Mouse (Mus musculus) ES-E14 (cell line): Measurements from ENCODE around the gene Olfr561. TPM values are rescaled to one million over a fixed set of nuclear protein-coding genes. Genes with fewer than 3 reads are reported as not detected.

ENCODE experiments used
- DNase-seq: peaks from one replicate; pipeline ENCODE4 v3.0.0-alpha.2; 2013; ENCODE audit warnings: low read depth, low spot score
- H3K27ac ChIP-seq: 2 replicates; pipeline ENCODE4 v1.5.1; 2012; ENCODE audit warnings: low read depth, mild to moderate bottlenecking, low read length, moderate library complexity, mixed read lengths; ENCODE audit not compliant: poor library complexity, insufficient read depth, severe bottlenecking
- H3K36me3 ChIP-seq: 2 replicates; pipeline ENCODE4 v1.6.1; 2012; ENCODE audit warnings: mild to moderate bottlenecking, low read length, moderate library complexity, mixed read lengths; ENCODE audit not compliant: control insufficient read depth, poor library complexity, insufficient read depth, severe bottlenecking
- H3K4me1 ChIP-seq, 2 experiments: fragments of 150-350 bp in 1 of 2; sonication (generic) in 1 of 2; 2 replicates each; pipeline ENCODE4 v1.6.1; 2012; ENCODE audit warnings: low read length in 2 of 2, mild to moderate bottlenecking in 1 of 2, mixed read lengths in 1 of 2; ENCODE audit not compliant: control insufficient read depth in 2 of 2, insufficient read depth in 2 of 2, poor library complexity in 1 of 2
- H3K4me3 ChIP-seq, 2 experiments: fragments of 150-350 bp in 1 of 2; sonication (generic) in 1 of 2; 2 replicates each; pipeline ENCODE4 v1.5.1; 2012; ENCODE audit warnings: low read length in 2 of 2, low read depth in 1 of 2, mild to moderate bottlenecking in 1 of 2, mixed read lengths in 1 of 2; ENCODE audit not compliant: insufficient read depth in 1 of 2, poor library complexity in 1 of 2, severe bottlenecking in 1 of 2
- H3K9ac ChIP-seq: 2 replicates; pipeline ENCODE4 v1.6.1; 2012; ENCODE audit warnings: low read depth, mild to moderate bottlenecking, low read length, mixed read lengths; ENCODE audit not compliant: poor library complexity, insufficient read depth, severe bottlenecking
- H3K9me3 ChIP-seq: fragments of 150-350 bp; sonication (generic); 2 replicates; pipeline ENCODE4 v1.6.1; 2012; ENCODE audit warnings: low read depth, mild to moderate bottlenecking, low read length; ENCODE audit not compliant: control insufficient read depth, insufficient read depth
- CHD2 ChIP-seq: IDR thresholded peaks from 2 replicates; pipeline ENCODE4 v1.6.1; 2014; ENCODE audit warnings: mild to moderate bottlenecking, low read depth, low read length, inconsistent platforms
- HCFC1 ChIP-seq: IDR thresholded peaks from 2 replicates; pipeline ENCODE4 v1.6.1; 2012; ENCODE audit warnings: low read length, inconsistent platforms, borderline replicate concordance; ENCODE audit not compliant: insufficient read depth
- MAFK ChIP-seq: IDR thresholded peaks from 2 replicates; pipeline ENCODE4 v1.6.1; 2014; ENCODE audit warnings: mild to moderate bottlenecking, low read depth, low read length, inconsistent platforms; ENCODE audit not compliant: insufficient read depth
- ZC3H11A ChIP-seq: IDR thresholded peaks from 2 replicates; pipeline ENCODE4 v1.6.1; 2012; ENCODE audit warnings: low read depth, mild to moderate bottlenecking, inconsistent platforms, low read length, borderline replicate concordance
- ZNF384 ChIP-seq: IDR thresholded peaks from 2 replicates; pipeline ENCODE4 v1.6.1; 2012; ENCODE audit warnings: low read depth, low read length, inconsistent platforms
- in situ Hi-C, 2 experiments: fragments of 600-800 bp; cut with MboI; formaldehyde crosslinking; loops; one replicate each; pipeline ENCODE4 v1.15.1; 2025; ENCODE audit warnings: low sequenced_read_pairs in 2 of 2, inconsistent platforms in 1 of 2; ENCODE audit not compliant: unreplicated experiment in 2 of 2
- total RNA-seq: library from RNA; depleted of rRNA; stranded (reverse); fragments of 300-350 nt; gene quantifications from 2 replicates; pipeline ENCODE4 v1.2.3, GENCODE M21; 2012; rRNA removed

The Olfr561 gene
- total RNA-seq = not detected in 2 replicates

- no peak within 1 kb of the TSS for H3K9ac ChIP-seq
- H3K27ac ChIP-seq = no peak within 1 kb of the TSS
- DNase-seq = no peak
- TF ChIP-seq CHD2 (no peak), ZNF384 (no peak), MAFK (no peak), ZC3H11A (no peak), HCFC1 (no peak)
- H3K4me1 ChIP-seq = no peaks in the 10 kb centered on the region
- in situ Hi-C loops = no loop called here
- H3K9me3 ChIP-seq = no peaks in the 10 kb centered on the region
- H3K36me3 ChIP-seq = no peaks in the 10 kb centered on the region
- no peak within 1 kb of the TSS for H3K4me3 ChIP-seq
Observed at GRCm38 (mm10) chr7:102770921-102771320, at the start of gene Olfr561. Gene Olfr561, plus strand, starts transcription at chr7:102771221.

GRCm38 (mm10) chr7:102727391-102727790 lies 43.6 kb upstream of the Olfr561 start, which contains the start of gene Olfr559:
Gene Olfr559, minus strand, starts transcription at chr7:102727491.
- no peaks in the 10 kb centered on the region for H3K36me3 ChIP-seq
- no peaks in the 10 kb centered on the region for H3K9me3 ChIP-seq
- TF ChIP-seq CHD2 (no peak), MAFK (no peak), ZC3H11A (no peak), ZNF384 (no peak), HCFC1 (no peak)
- DNase-seq = no peak
- H3K4me3 ChIP-seq = no peak within 1 kb of the TSS
- H3K4me1 ChIP-seq = no peaks in the 10 kb centered on the region
- no peak within 1 kb of the TSS for H3K27ac ChIP-seq
- in situ Hi-C loops = no loop called here
- no peak within 1 kb of the TSS for H3K9ac ChIP-seq

- Histone ChIP-seq H3K4me1 (no peaks in the 10 kb centered on the region), H3K36me3 (no peaks in the 10 kb centered on the region), H3K9me3 (no peaks in the 10 kb centered on the region), H3K27ac (no peak overlapping the region), H3K4me3 (no peak overlapping the region), H3K9ac (no peak overlapping the region)
- in situ Hi-C loops = no loop called here
- TF ChIP-seq MAFK (no peak), ZNF384 (no peak), CHD2 (no peak), HCFC1 (no peak), ZC3H11A (no peak)
- no peak for DNase-seq
Observed at GRCm38 (mm10) chr7:102733793-102734192, 37.2 kb upstream of the Olfr561 start.

- Histone ChIP-seq H3K9ac (no peak overlapping the region), H3K9me3 (no peaks in the 10 kb centered on the region), H3K4me1 (no peaks in the 10 kb centered on the region), H3K36me3 (no peaks in the 10 kb centered on the region), H3K27ac (no peak overlapping the region), H3K4me3 (no peak overlapping the region)
- in situ Hi-C loops = no loop called here
- TF ChIP-seq ZC3H11A (no peak), MAFK (no peak), HCFC1 (no peak), CHD2 (no peak), ZNF384 (no peak)
- DNase-seq = no peak
Observed at GRCm38 (mm10) chr7:102737705-102738104, 33.3 kb upstream of the Olfr561 start.

GRCm38 (mm10) chr7:102752086-102752485 lies 18.9 kb upstream of the Olfr561 start:
- Histone ChIP-seq H3K27ac (no peak overlapping the region), H3K36me3 (no peaks in the 10 kb centered on the region), H3K9me3 (no peaks in the 10 kb centered on the region), H3K9ac (no peak overlapping the region), H3K4me1 (no peaks in the 10 kb centered on the region), H3K4me3 (no peak overlapping the region)
- peak; percentile 3 for DNase-seq
- TF ChIP-seq CHD2 (no peak), HCFC1 (no peak), ZNF384 (no peak), MAFK (no peak), ZC3H11A (no peak)
- in situ Hi-C loops = no loop called here
